Mouse (Mus musculus) neural tube, embryonic 14.5 days (tissue): Measurements from ENCODE around the gene Tnfaip2. TPM values are rescaled to one million over a fixed set of nuclear protein-coding genes. Genes with fewer than 3 reads are reported as not detected.

ENCODE experiments used
- ATAC-seq: fragments of 200-750 bp; cut with Nextera tagmentation; 2 replicates; pipeline ENCODE4 v1.8.0; 2017; ENCODE audit warnings: low read depth, mild to moderate bottlenecking, moderate TSS enrichment, moderate library complexity
- H3K27ac ChIP-seq: fragments of 300-500 bp; sonication (generic); 2 replicates; pipeline ENCODE4 v1.5.1; 2014; ENCODE audit warnings: low read depth, mild to moderate bottlenecking, control low read depth, low read length, moderate library complexity, mixed read lengths
- H3K27me3 ChIP-seq: fragments of 300-500 bp; sonication (generic); 2 replicates; pipeline ENCODE4 v1.6.1; 2014; ENCODE audit warnings: low read length; ENCODE audit not compliant: control insufficient read depth, insufficient read depth
- H3K36me3 ChIP-seq: fragments of 300-500 bp; sonication (generic); 2 replicates; pipeline ENCODE4 v1.6.1; 2014; ENCODE audit warnings: low read length, mixed read lengths; ENCODE audit not compliant: control insufficient read depth, insufficient read depth
- H3K4me1 ChIP-seq: fragments of 300-500 bp; sonication (generic); 2 replicates; pipeline ENCODE4 v1.6.1; 2014; ENCODE audit warnings: low read length; ENCODE audit not compliant: control insufficient read depth, insufficient read depth
- H3K4me2 ChIP-seq: fragments of 300-500 bp; sonication (generic); 2 replicates; pipeline ENCODE4 v1.6.1; 2014; ENCODE audit warnings: mild to moderate bottlenecking, low read depth, low read length, control low read depth
- H3K4me3 ChIP-seq: fragments of 300-500 bp; sonication (generic); 2 replicates; pipeline ENCODE4 v1.5.1; 2014; ENCODE audit warnings: low read depth, low read length, control low read depth, mixed read lengths
- H3K9ac ChIP-seq: fragments of 300-500 bp; sonication (generic); replicated peaks from 2 replicates; pipeline ENCODE4 v1.6.1; 2014; ENCODE audit warnings: low read depth, mild to moderate bottlenecking, control low read depth, low read length, mixed read lengths
- H3K9me3 ChIP-seq: fragments of 300-500 bp; sonication (generic); 2 replicates; pipeline ENCODE4 v1.6.1; 2016; ENCODE audit warnings: low read length; ENCODE audit not compliant: control insufficient read depth
- WGBS: fragments of 180-500 bp; shearing (Covaris S2); extraction: QIAGEN DNeasy Blood & Tissue Kit; methylation state at CpG from one replicate; pipeline ENCODE4 v1.1.7; 2014; 5-methylcytosine and 5-hydroxymethylcytosine counted together
- polyA plus RNA-seq: library from polyadenylated mRNA; unstranded; fragments of >200 nt; fragmentation: Nextera tagmentation; extraction: Ambion mirVana; gene quantifications from 2 replicates; pipeline ENCODE4 v1.2.1, GENCODE M21; 2014

Gene Tnfaip2
- polyA plus RNA-seq, 1 experiment from 2014 or later: not detected

DNA sequence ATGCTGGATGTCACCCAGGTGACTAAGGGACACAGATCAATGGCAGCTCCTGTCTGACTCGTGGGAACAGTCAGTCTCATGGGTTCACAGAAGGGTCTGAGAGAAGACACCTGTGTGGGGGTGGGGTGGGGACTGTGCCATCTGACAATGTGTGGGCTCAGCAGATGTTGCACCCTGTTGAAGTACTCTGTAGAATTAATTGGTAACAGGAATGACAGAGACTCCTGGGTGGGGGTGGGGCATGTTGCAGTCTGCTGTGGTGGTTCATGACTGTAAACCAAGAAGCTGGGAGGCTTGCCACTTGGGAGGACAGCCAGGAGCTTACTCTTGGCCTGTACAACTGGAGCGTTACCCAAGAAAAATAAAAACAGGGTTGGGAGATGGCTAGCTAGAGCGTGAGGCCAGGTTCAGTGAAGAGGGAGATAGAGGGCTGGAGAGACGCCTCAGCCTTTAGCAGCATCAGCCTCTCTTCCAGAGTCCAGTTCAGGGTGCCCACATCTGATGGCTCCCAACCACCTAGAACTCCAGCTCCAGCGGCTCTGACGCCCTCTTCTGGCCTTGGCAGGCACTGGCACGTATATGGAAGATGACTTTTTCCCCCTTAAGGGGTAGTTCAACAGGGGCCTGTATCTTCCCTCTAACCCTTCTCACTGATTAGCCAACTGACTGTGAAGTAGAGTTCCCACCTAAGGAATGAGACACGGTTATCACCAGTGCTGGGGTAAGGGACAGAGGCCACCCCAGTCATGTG, 32.8 kb downstream of the Tnfaip2 start:
- Histone ChIP-seq H3K27me3 (no peaks in the 10 kb centered on the region), H3K4me2 (no peak overlapping the region), H3K9me3 (no peaks in the 10 kb centered on the region), H3K27ac (no peak overlapping the region), H3K9ac (no peak overlapping the region), H3K36me3 (no peaks in the 10 kb centered on the region), H3K4me1 (no peaks in the 10 kb centered on the region), H3K4me3 (no peak overlapping the region)
- no peak for ATAC-seq
- WGBS: 51% methylated on average over 8 of the region's 8 CpGs

DNA sequence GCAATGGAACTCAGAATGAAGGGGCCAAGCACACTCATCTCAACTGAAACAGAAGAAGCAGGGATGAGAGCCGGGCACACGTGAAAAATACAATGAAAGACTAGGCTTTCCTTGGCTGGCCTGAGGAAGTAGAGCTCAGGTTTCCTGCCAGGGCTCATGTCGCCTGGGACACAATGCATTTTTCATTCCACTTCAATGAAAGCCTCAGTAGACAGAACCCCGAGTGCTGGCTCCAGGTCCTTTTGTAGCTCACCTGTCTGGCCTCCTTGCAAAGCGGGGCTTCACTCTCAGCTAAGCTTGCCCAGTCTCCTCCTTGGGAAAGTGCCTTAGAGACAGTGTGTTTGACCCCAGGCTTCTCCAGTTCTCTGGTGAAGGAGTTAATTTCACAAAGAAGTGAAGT, 36.7 kb downstream of the Tnfaip2 start:
- ATAC-seq: no peak
- Histone ChIP-seq H3K36me3 (no peaks in the 10 kb centered on the region), H3K4me2 (no peak overlapping the region), H3K9ac (no peak overlapping the region), H3K27ac (no peak overlapping the region), H3K4me3 (no peak overlapping the region), H3K4me1 (no peaks in the 10 kb centered on the region), H3K27me3 (no peaks in the 10 kb centered on the region), H3K9me3 (no peaks in the 10 kb centered on the region)
- 69% methylated on average over 5 of the region's 5 CpGs for WGBS

- H3K4me1 ChIP-seq: peaks cover 2% of the 10 kb centered on the region; the same call in 1 of the 2 replicates
- H3K27me3 ChIP-seq: 0 out of 2 replicates have a peak, but pooled peaks cover 6% of the 10 kb centered on the region
- H3K9me3 ChIP-seq: no peaks in the 10 kb centered on the region
- ATAC-seq: no peak
- H3K4me2 ChIP-seq: no peak overlapping the region
- H3K27ac ChIP-seq: no peak overlapping the region
- H3K36me3 ChIP-seq: no peaks in the 10 kb centered on the region
- no peak overlapping the region for H3K9ac ChIP-seq
- 64% methylated on average over 2 of the region's 2 CpGs for WGBS
- H3K4me3 ChIP-seq: no peak overlapping the region
Measured at GRCm38 (mm10) chr12:111479917-111480316, 37.6 kb downstream of the Tnfaip2 start.

GRCm38 (mm10) chr12:111485046-111485651, 42.9 kb downstream of the Tnfaip2 start:
- Histone ChIP-seq H3K27ac (no peak overlapping the region), H3K4me2 (peak overlapping the region; percentile 50), H3K4me1 (peaks cover 12% of the 10 kb centered on the region), H3K9me3 (no peaks in the 10 kb centered on the region), H3K36me3 (no peaks in the 10 kb centered on the region), H3K9ac (no peak overlapping the region), H3K4me3 (peak overlapping the region; percentile 26), H3K27me3 (peaks cover 33% of the 10 kb centered on the region)
- ATAC-seq: peak; percentile 28; the same call in 1 of the 2 replicates
- 0% methylated on average over 62 of the region's 63 CpGs for WGBS

DNA sequence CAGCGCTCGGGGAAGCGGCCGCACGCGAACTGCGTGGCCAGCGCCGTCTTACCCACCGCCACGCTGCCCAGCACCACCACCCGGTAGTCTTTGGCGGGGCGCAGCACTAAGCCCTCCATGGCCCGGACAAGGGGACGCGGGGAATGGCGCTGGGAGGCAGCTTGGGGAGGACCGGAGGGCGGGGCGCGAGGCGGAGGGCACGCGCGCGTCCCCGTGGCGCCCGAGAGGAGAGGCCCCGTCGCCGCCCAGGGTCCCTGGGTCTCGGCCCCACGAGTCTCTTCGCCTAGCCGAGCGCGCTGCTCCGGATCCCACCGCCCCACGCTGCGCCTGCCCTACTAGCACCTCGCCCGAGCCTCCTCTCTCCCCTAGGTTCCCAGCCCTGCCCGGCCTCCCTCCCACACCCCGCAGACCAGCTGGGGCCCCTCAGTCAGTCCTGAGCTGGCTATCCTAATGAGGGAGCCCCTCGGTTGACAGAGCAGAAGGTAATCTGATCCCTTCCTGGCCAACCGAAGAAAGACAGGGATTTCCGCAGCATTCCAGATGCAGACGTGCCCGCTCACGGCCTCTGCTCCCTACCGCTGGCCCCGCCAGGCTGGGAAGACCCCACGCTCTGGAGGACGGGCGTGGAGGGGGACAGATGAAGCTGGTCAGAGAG, 43.5 kb downstream of the Tnfaip2 start, which contains the start of gene Gm266:
Gene Gm266 (minus strand): TSS at position 172 of the 655 bp plus-strand sequence.
- H3K36me3 ChIP-seq: no peaks in the 10 kb centered on the region
- peak within 1 kb of the TSS; percentile 26 for H3K4me3 ChIP-seq
- no peak within 1 kb of the TSS; the same call in 1 of the 2 replicates for H3K9ac ChIP-seq
- no peak within 1 kb of the TSS for H3K27ac ChIP-seq
- 0% methylated on average over 42 of the region's 58 CpGs for WGBS
- H3K4me1 ChIP-seq: peaks cover 12% of the 10 kb centered on the region
- peak; percentile 58; the same call in 1 of the 2 replicates for ATAC-seq
- peak within 1 kb of the TSS; percentile 50 for H3K4me2 ChIP-seq
- H3K9me3 ChIP-seq: no peaks in the 10 kb centered on the region
- peaks cover 33% of the 10 kb centered on the region for H3K27me3 ChIP-seq

GRCm38 (mm10) chr12:111486455-111486854, 44.2 kb downstream of the Tnfaip2 start:
- ATAC-seq: no peak
- Histone ChIP-seq H3K27me3 (peaks cover 33% of the 10 kb centered on the region), H3K9ac (no peak overlapping the region)

DNA sequence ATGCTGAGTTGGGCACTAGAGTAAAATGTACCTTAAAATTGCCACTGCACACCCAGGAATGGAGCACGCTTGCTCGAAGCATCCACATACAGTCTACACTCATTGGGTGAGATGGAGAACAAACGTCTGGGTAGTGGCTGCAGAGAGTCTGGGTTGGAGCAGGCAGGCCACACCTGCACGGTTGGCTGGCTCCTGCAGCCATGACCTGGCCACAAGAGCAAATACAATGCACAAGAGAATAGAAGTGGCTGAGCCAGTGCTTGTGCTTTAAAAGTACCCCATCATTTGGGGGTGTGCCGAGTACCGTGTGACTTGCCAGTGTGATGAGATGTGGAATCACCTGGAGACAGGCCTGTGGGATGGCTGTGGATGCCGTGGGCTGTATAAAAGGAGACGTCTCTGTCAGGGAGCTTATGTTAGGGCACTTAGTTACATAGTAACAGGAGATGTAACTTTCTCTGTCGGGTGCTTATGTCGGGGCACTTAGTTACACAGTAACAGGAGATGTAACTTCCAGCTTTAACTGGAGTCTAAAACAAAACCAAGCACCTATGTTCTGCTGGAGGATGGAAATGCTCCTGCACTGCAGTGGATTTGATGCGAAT, 47.1 kb downstream of the Tnfaip2 start:
- Histone ChIP-seq H3K4me3 (no peak overlapping the region), H3K4me2 (no peak overlapping the region), H3K27me3 (peaks cover 29% of the 10 kb centered on the region), H3K36me3 (no peaks in the 10 kb centered on the region), H3K9ac (no peak overlapping the region), H3K4me1 (peaks cover 12% of the 10 kb centered on the region), H3K9me3 (no peaks in the 10 kb centered on the region), H3K27ac (no peak overlapping the region)
- WGBS: 77% methylated on average over 11 of the region's 11 CpGs
- no peak for ATAC-seq

More at GRCm38 (mm10) chr12:111486455-111486854, 44.2 kb downstream of the Tnfaip2 start:
- no peak overlapping the region for H3K4me3 ChIP-seq
- 3% methylated on average over 12 of the region's 12 CpGs for WGBS
- H3K36me3 ChIP-seq: no peaks in the 10 kb centered on the region
- no peaks in the 10 kb centered on the region for H3K9me3 ChIP-seq
- peaks cover 12% of the 10 kb centered on the region for H3K4me1 ChIP-seq
- H3K27ac ChIP-seq: no peak overlapping the region
- H3K4me2 ChIP-seq: no peak overlapping the region; the same call in 1 of the 2 replicates

DNA sequence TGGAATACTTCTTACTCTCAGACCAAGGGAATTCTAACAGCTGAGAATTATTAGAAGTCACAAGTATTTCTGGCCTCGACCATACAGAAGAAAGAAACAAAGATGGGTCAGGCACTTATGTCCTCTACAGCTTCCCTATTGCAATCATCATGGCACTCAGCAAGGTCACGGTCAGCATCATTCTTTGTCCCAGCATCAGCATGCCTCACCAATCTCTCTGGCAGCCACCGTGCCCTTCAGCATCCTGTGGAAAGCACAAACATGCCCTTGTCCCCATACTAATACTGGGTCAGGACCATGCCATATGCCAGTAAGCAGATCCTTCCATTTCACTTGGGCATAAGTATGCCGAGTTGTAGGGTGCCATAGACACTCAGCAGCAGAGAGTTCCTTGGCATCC, 52.7 kb downstream of the Tnfaip2 start:
- H3K36me3 ChIP-seq: no peaks in the 10 kb centered on the region
- no peak overlapping the region for H3K27ac ChIP-seq
- no peak overlapping the region for H3K9ac ChIP-seq
- no peak overlapping the region for H3K4me2 ChIP-seq
- H3K9me3 ChIP-seq: no peaks in the 10 kb centered on the region
- no peaks in the 10 kb centered on the region for H3K4me1 ChIP-seq
- 72% methylated on average over 4 of the region's 4 CpGs for WGBS
- H3K4me3 ChIP-seq: no peak overlapping the region
- H3K27me3 ChIP-seq: no peaks in the 10 kb centered on the region
- ATAC-seq: no peak
